Comparison of ENCODE assay signal across 8 mouse cellular contexts in the genomic region with DNA sequence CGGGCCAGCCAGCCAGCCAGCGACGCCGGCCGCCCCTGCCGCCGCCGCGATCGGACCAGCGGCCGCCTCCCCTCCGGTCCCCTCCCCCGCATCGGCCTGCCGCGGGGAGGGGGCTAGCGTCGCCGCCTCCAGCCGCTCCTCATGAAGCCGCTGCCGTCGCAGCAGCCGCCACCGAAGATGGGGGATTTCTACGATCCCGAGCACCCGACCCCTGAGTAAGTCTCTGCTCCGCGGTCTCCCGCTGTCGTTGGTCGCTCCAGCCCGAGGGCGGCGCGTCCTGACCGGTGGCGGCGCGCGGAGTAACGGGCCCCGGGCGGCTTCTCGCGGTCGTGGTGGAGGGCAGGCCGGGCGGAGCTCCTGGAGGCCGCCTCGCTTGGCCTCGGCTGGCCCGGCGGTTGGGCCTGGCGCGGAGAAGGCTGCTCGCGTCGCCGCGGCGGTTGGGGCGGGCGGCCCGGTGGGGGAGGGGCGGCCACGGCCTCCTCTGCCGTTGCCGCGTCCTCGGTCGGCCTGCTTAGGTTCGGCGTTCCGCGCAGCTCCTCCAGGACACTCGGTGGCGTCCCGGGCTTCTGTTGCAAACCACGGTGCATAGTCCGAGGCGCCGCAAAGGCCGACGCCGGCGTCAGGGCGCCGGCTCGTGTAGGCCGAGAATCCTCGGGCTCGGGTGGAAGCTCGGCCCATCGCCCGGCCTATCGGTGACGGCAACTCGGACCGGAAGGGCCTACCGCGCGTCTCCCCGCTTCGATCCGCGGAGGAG. TPM values are rescaled to one million over a fixed set of nuclear protein-coding genes. Genes with fewer than 3 reads are reported as not detected.
DNase-seq lines count a peak whose midpoint lies in the region; ATAC-seq lines count a peak whose summit lies in the region.

A gene (plus strand): TSS at position 60 of the 754 bp plus-strand sequence.

- peak within 1 kb of the TSS; percentile 100 for H3K27ac ChIP-seq in hindbrain, embryonic 12.5 days

- H3K4me3 ChIP-seq in hindbrain, embryonic 12.5 days, result peak within 1 kb of the TSS; percentile 97

- under 1% methylated on average over 62 of the region's 109 CpGs for WGBS in hindbrain, embryonic 12.5 days

- peak within 1 kb of the TSS; percentile 83 for H3K4me2 ChIP-seq in hindbrain, embryonic 12.5 days (replicated peaks)

- ATAC-seq in hindbrain, embryonic 12.5 days (ENCODE audit: low FRiP score), result peak; percentile 67

- peak; percentile 68 for DNase-seq in T-cell, adult 2 months (ENCODE audit: low spot score)
- DNase-seq in cerebellum, adult 9-11 months, result peak; percentile 74
- peak; percentile 54 to 59 for DNase-seq in frontal cortex, postnatal 14 days (ENCODE audit: low spot score in 2 of 2)
- peak; percentile 48 to 79 for DNase-seq in layer of hippocampus, postnatal 14 days (ENCODE audit: low spot score in 2 of 2)
- DNase-seq in lung, postnatal 10 days, result peak; percentile 65
- DNase-seq in retina, embryonic 14.5 days (ENCODE audit: low spot score), result peak; percentile 65
- peak; percentile 77 for DNase-seq in urinary bladder, adult 2 months (ENCODE audit: low spot score)

- no peaks in the 10 kb centered on the region for H3K9me3 ChIP-seq in hindbrain, embryonic 12.5 days (replicated peaks)

- H3K36me3 ChIP-seq in hindbrain, embryonic 12.5 days, result no peaks in the 10 kb centered on the region

- peaks cover 26% of the 10 kb centered on the region for H3K4me1 ChIP-seq in hindbrain, embryonic 12.5 days

- no peaks in the 10 kb centered on the region for H3K27me3 ChIP-seq in hindbrain, embryonic 12.5 days

- peak within 1 kb of the TSS; percentile 91 for H3K9ac ChIP-seq in hindbrain, embryonic 12.5 days

RNA-seq across cellular contexts. Expression of the gene that starts here (rescaled TPM):
- 48.7 and 49.7 TPM in 2 replicates for polyA plus RNA-seq in hindbrain, embryonic 12.5 days (2016; fragmentation: Nextera tagmentation; extraction: Ambion mirVana)
- 10 to 100 TPM; 68.1 to 68.3 TPM for total RNA-seq in layer of hippocampus, postnatal 14 days (2021)
- 52.0 and 58.2 TPM in 2 replicates for polyA plus RNA-seq in urinary bladder, adult 2 months (2012; rRNA removed)

Comparison
In these comparisons a context has a peak if more than half of its experiments do, and no peak if none do; other contexts are left out.
1. Peak in every context shown above with its lines: DNase-seq, ATAC-seq, H3K4me3 ChIP-seq and H3K27ac ChIP-seq.